Mouse (Mus musculus) c-Kit-positive CD71-positive TER-119-negative erythroid progenitor cells, embryonic 14.5 days (primary cell): ENCODE results near the gene Kifc3.
A peak's percentile ranks its signal among the peaks of the same experiment; 100 is the strongest.

Source experiments
- DNase-seq: peaks from one replicate; pipeline ENCODE4 v3.0.0-alpha.2; 2013; ENCODE audit warnings: low read depth

Gene Kifc3

DNA sequence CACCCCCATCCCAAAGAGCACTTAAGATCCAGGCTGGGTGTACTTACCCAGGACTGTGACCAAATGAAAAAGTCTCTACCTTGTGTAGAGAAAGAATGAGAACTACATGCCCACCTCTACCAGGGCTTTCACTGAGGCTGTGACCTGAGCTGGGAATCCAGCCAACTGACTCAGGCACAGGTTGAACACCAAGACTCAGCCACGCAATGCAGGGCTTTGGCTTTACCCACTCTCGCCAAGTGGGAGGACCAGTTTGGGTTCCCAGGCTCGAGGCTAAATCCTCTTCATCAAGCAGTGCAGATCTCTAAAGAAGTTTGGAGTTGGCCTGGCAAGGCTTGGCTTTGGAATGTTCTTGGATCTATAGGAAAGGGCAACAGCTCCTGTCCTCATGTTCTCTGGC, 127.1 kb downstream of the Kifc3 start:
- no peak for DNase-seq

DNA sequence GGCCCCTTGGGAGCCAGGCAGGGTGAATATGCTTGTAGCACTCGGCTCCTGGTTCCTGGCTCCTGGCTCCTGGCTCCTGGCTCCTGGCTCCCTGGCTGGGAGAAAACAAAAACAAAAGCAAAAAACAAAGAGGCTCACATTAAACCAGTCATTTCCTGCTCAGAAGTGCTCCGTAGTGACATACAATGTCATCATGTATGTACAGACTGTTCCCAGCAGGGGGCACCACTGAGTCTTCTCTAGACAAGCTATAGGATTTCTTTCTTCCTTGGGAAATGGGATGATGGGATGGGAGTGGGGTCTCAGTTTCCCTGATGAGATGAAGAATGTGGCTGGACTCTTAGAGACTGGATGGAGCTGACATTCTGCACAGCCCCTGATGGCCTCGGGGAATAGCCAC, 135.0 kb downstream of the Kifc3 start:
- peak; percentile 54 for DNase-seq

DNA sequence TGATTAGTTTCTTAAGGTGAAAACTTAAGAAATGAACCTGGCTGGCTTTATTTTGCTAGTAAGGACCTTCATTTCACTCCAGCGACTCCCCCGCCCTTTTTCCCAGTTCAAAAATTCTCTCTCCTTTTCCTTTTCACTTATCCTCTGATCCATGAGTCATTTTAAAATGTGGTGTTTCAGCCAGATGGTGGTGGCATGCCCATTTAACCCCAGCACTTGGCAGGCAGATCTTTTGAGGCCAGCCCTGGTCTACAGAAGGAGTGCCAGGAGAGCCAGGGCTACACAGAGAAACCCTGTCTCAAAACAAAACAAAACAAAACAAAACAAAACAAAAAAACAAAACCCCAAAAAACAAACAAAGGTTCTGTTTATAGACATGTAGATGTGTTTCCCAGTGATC, 138.1 kb downstream of the Kifc3 start:
- no peak for DNase-seq

DNA sequence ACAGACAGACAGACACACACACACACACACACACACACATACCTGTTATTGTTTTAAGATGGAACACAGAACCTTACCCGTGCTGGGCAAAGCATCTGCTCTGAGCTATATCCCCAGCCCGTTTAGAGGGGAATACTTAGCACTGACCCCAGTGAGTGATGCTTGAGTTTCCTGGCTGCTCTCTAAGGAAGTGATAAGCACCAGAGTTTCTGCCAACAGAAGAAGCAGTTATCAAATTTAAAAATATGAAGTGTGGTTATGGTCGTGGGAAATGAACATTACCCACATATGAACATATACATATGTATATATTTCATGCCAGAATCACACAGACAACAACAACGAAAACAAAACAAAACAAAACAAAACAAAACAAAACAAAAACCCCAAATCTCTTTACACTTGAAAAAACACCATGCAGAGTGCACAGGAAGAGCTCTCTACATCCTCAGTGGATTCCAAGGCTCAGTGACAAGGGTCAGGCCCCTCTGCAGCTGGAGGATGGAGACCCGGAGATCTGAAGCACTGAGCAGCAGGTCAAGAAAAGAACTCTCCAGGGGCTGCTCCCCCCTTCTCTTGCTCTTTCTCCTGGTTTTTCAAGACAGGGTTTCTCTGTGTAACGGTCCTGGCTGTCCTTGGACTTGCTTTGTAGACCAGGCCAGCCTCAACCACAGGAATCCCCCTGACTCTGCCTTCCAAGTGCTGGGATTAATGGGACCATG, 142.6 kb downstream of the Kifc3 start:
- no peak for DNase-seq

DNA sequence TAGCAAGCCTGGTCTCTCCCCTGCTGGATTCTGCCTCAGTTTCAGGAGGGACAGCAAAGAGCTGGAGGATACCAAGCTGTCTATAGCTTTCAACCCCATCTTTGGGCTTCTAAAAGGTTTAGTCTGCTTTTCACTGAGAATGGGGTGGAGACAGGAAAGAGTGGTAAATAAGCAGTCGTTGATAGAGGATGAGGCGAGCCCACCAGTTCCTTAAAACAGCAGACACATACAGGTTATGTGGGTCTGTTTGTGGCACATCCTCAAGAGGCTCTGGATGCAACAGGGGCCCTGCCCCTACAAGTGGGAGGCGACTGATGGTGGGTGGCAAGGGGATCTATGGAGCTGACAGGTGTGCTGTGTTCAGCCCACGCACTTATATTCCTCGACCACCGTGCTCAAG, 144.0 kb downstream of the Kifc3 start:
- no peak for DNase-seq

DNA sequence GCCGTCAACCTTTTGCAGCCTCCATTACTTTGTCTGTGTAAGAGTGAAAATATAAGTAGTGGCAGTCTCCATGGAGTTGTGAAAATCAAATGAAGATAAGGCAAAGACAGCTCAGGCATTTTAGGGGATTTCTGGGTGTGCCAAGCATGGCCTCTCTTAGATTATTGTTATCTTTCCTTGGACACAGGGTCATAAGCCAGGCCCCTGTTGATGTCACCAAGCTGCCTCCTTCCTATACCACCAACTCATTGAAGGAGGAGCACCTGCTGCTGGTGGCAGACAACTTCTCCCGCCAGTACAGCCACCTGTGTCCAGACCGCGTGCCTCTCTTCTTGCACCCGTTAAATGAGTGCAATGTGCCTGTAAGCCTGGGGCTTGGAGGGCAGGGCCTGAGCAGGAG, 146.2 kb downstream of the Kifc3 start:
- peak; percentile 54 for DNase-seq

DNA sequence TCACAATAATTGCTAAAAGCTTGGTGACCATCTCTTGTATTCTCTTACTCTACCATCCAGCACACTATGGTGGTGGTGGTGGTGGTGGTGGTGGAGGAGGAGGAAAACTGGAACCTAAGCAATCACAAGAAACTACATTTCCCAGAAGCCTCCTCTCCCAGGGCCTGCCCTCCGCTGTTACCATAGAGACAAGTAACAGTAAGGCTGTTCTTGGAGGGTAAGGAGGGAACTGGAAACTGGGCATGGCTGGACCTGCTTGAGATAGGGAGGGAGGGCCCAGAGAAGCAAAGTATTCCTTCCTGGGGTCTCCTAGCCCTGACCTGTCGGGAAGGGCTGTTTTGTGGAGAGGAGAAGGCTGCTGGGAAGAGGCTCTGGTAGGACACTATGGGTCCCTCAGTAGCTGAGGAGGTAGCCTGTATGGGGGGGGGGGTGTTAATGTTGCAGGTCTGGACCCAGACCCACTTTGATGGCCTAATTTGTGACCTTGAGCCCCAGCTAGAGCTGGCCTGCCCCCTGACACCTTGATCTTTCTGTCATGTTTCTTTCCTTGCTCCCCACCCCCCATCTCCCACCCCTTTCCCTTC, 147.6 kb downstream of the Kifc3 start, which contains the start of gene Drc7:
Gene Drc7 (plus strand): TSS at position 177 of the 584 bp plus-strand sequence.
- no peak for DNase-seq

DNA sequence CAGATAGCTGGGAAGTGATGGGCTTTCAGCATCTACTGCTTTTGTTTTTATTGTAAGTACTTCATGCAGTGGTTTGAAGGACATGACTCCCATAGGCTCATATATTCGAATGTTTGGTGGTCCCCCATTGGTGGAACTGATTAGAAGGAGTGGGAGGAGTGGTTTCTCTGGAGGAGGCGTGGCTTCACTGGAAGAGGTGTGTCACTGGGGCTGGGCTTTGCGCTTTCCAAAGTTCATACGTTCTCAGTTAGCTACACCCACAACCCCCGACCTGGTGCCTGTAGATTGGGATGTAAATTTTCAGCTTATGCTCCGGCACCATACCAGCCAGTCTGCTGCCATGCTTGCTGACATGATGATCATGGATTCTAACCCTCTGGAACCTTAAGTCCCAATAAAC, 148.2 kb downstream of the Kifc3 start:
- DNase-seq: peak; percentile 53
